Mouse (Mus musculus) heart, adult 2 months (tissue): ENCODE measurements around the gene Robo1. TPM values are rescaled to one million over a fixed set of nuclear protein-coding genes. Genes with fewer than 3 reads are reported as not detected.

ENCODE experiments used
- DNase-seq, 2 experiments: peaks; one replicate each; pipeline ENCODE4 v3.0.0; 2021
- H3K27ac ChIP-seq: fragments of 200-600 bp; 2 replicates; pipeline ENCODE4 v1.8.1; 2022
- H3K27me3 ChIP-seq: fragments of 200-500 bp; 2 replicates; pipeline ENCODE4 v1.6.1; 2012; ENCODE audit warnings: mild to moderate bottlenecking, low read length, inconsistent platforms, mixed read lengths; ENCODE audit not compliant: control insufficient read depth, insufficient read depth
- H3K36me3 ChIP-seq: fragments of 200-500 bp; 2 replicates; pipeline ENCODE4 v1.6.1; 2012; ENCODE audit warnings: low read length, inconsistent platforms; ENCODE audit not compliant: control insufficient read depth, insufficient read depth
- H3K4me1 ChIP-seq: fragments of 200-500 bp; 2 replicates; pipeline ENCODE4 v1.6.1; 2011; ENCODE audit warnings: low read length; ENCODE audit not compliant: control insufficient read depth, insufficient read depth
- H3K4me3 ChIP-seq: fragments of 200-600 bp; 2 replicates; pipeline ENCODE4 v1.8.1; 2022
- H3K79me2 ChIP-seq: fragments of 200-500 bp; replicated peaks from 2 replicates; pipeline ENCODE4 v1.6.1; 2012; ENCODE audit warnings: mild to moderate bottlenecking, inconsistent platforms, low read length, moderate library complexity, mixed read lengths; ENCODE audit not compliant: control insufficient read depth, insufficient read depth
- H3K9ac ChIP-seq: fragments of 200-500 bp; 2 replicates; pipeline ENCODE4 v1.6.1; 2012; ENCODE audit warnings: low read depth, mild to moderate bottlenecking, control low read depth, inconsistent platforms, low read length, mixed read lengths
- CTCF ChIP-seq: fragments of 200-600 bp; IDR thresholded peaks from 2 replicates; pipeline ENCODE4 v1.8.1; 2022; ENCODE audit warnings: antibody characterized with exemption, mild to moderate bottlenecking, moderate library complexity
- EP300 ChIP-seq: fragments of 200-500 bp; IDR thresholded peaks from 2 replicates; pipeline ENCODE4 v1.6.1; 2011; ENCODE audit warnings: low read depth, low read length, control low read depth; ENCODE audit not compliant: insufficient read depth
- POLR2A ChIP-seq: fragments of 200-500 bp; IDR thresholded peaks from 2 replicates; pipeline ENCODE4 v1.6.1; 2011; ENCODE audit warnings: mild to moderate bottlenecking, low read depth, low read length, control low read depth; ENCODE audit not compliant: insufficient read depth
- WGBS: fragments of 180-500 bp; shearing (Covaris S2); methylation state at CpG from one replicate; pipeline ENCODE4 v1.1.7; 2018; 5-methylcytosine and 5-hydroxymethylcytosine counted together
- intact Hi-C: fragments of 180-260 bp; cut with DNase I; formaldehyde crosslinking; loops from one replicate; pipeline ENCODE4 v1.15.1; 2025
- polyA plus RNA-seq: library from polyadenylated mRNA; depleted of rRNA; stranded (reverse); fragments of >200 nt; gene quantifications from 2 replicates; pipeline ENCODE4 v1.2.3, GENCODE M21; 2012
- total RNA-seq, 2 experiments: library from RNA; stranded (reverse); gene quantifications; 2 replicates each; pipeline ENCODE4 v1.2.3; 2021

Robo1 gene
- total and polyA plus RNA-seq, 3 experiments, result 0.76 to 1.2 (median 1.1) TPM

- Histone ChIP-seq H3K79me2 (no peaks in the 10 kb centered on the region), H3K4me1 (no peaks in the 10 kb centered on the region), H3K27ac (no peak overlapping the region), H3K36me3 (no peaks in the 10 kb centered on the region), H3K9ac (no peak overlapping the region), H3K27me3 (no peaks in the 10 kb centered on the region), H3K4me3 (no peak overlapping the region)
- intact Hi-C loops, result no loop called here
- TF ChIP-seq EP300 (no peak), POLR2A (no peak), CTCF (no peak)
- DNase-seq, result no peak
- 85% methylated on average over 9 of the region's 9 CpGs for WGBS
Measured at GRCm38 (mm10) chr16:72778520-72778919, 470.4 kb downstream of the Robo1 start.

GRCm38 (mm10) chr16:72782171-72782570, 474.1 kb downstream of the Robo1 start:
- TF ChIP-seq POLR2A, result no peak
- TF ChIP-seq CTCF, result no peak
- no peak for TF ChIP-seq EP300
- 89% methylated on average over 6 of the region's 6 CpGs for WGBS
- no peak overlapping the region for H3K27ac ChIP-seq
- intact Hi-C loops, result no loop called here
- no peaks in the 10 kb centered on the region for H3K36me3 ChIP-seq
- no peaks in the 10 kb centered on the region for H3K79me2 ChIP-seq
- DNase-seq, result no peak
- no peaks in the 10 kb centered on the region for H3K27me3 ChIP-seq
- H3K9ac ChIP-seq, result no peak overlapping the region
- H3K4me3 ChIP-seq, result no peak overlapping the region
- H3K4me1 ChIP-seq, result no peaks in the 10 kb centered on the region

GRCm38 (mm10) chr16:72786079-72786478, 478.0 kb downstream of the Robo1 start:
- TF ChIP-seq POLR2A, result no peak
- TF ChIP-seq EP300, result no peak
- no peak for TF ChIP-seq CTCF
- H3K79me2 ChIP-seq, result no peaks in the 10 kb centered on the region
- no peak overlapping the region for H3K4me3 ChIP-seq
- intact Hi-C loops, result no loop called here
- H3K27me3 ChIP-seq, result no peaks in the 10 kb centered on the region
- 87% methylated on average over 6 of the region's 6 CpGs for WGBS
- H3K36me3 ChIP-seq, result no peaks in the 10 kb centered on the region
- H3K27ac ChIP-seq, result no peak overlapping the region
- DNase-seq, result no peak
- no peaks in the 10 kb centered on the region for H3K4me1 ChIP-seq
- no peak overlapping the region for H3K9ac ChIP-seq

- no peak for TF ChIP-seq POLR2A
- TF ChIP-seq EP300, result no peak
- TF ChIP-seq CTCF, result no peak
- intact Hi-C loops, result no loop called here
- Histone ChIP-seq H3K4me3 (no peak overlapping the region), H3K4me1 (no peaks in the 10 kb centered on the region), H3K27ac (no peak overlapping the region), H3K27me3 (no peaks in the 10 kb centered on the region), H3K9ac (no peak overlapping the region), H3K36me3 (no peaks in the 10 kb centered on the region), H3K79me2 (no peaks in the 10 kb centered on the region)
- DNase-seq, result no peak
- WGBS, result 81% methylated on average over 5 of the region's 5 CpGs
Measured at GRCm38 (mm10) chr16:72786636-72787035, 478.5 kb downstream of the Robo1 start.

GRCm38 (mm10) chr16:72788017-72788416, 479.9 kb downstream of the Robo1 start:
- no peak overlapping the region for H3K9ac ChIP-seq
- no peak overlapping the region for H3K4me3 ChIP-seq
- no peaks in the 10 kb centered on the region for H3K36me3 ChIP-seq
- no peaks in the 10 kb centered on the region for H3K79me2 ChIP-seq
- intact Hi-C loops, result no loop called here
- H3K4me1 ChIP-seq, result no peaks in the 10 kb centered on the region
- no peak overlapping the region for H3K27ac ChIP-seq
- no peaks in the 10 kb centered on the region for H3K27me3 ChIP-seq
- 83% methylated on average over 7 of the region's 7 CpGs for WGBS
- no peak for DNase-seq
- TF ChIP-seq EP300 (no peak), CTCF (no peak), POLR2A (no peak)

GRCm38 (mm10) chr16:72791181-72791705, 483.1 kb downstream of the Robo1 start:
- Histone ChIP-seq H3K27me3 (no peaks in the 10 kb centered on the region), H3K4me1 (no peaks in the 10 kb centered on the region), H3K79me2 (no peaks in the 10 kb centered on the region), H3K4me3 (no peak overlapping the region), H3K9ac (no peak overlapping the region), H3K36me3 (no peaks in the 10 kb centered on the region), H3K27ac (no peak overlapping the region)
- TF ChIP-seq POLR2A (no peak), EP300 (no peak), CTCF (no peak)
- intact Hi-C loops, result no loop called here
- WGBS, result 89% methylated on average over 9 of the region's 9 CpGs
- no peak for DNase-seq
